Mouse (Mus musculus): Measurements from ENCODE around the gene Spred2. TPM values are rescaled to one million over a fixed set of nuclear protein-coding genes. Genes with fewer than 3 reads are reported as not detected.

Gene Spred2
- polyA plus RNA-seq, 1 experiment from 2014 or later: 8.5 TPM

DNA sequence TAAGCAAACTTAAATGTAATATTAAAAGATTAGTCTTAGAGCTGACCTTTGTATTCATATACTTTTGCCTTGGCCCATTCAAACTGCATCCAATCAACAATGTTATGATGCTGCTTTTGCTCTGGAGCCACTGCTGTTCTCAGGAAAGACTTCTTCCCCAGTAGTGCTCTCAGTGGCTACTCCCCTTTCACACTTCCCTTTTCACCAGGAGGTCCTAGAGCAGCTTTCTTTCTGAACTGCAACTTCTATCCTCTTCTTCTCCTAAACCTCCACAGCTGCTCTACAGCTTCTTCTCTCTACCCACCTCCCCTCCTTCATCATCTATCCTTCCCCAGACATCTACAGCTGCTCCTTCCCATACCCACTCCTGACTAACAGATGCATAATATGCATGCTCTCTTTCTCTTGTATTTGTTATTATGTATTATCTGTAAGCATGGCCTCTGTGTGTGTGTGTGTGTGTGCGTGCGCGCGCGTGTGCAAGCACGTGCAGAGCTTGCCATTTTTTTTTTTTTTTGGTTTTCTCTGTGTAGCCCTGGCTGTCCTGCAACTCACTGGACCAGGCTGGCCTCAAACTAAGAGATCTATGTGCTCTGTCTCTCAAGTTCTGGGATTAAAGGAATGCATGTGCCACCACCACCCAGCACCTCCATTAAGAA is 144.3 kb downstream of the Spred2 start:
- H3K9me3 ChIP-seq (replicated peaks; ENCODE audit: low read length): no peaks in the 10 kb centered on the region
- no peak overlapping the region for H3K4me3 ChIP-seq (replicated peaks; ENCODE audit: low read depth, low read length)
- no peak for TF ChIP-seq CTCF (IDR thresholded peaks at IDR 0.05; ENCODE audit: low read depth)
- H3K27ac ChIP-seq: no peak overlapping the region
- H3K4me1 ChIP-seq (replicated peaks; ENCODE audit: insufficient read depth, low read length): no peaks in the 10 kb centered on the region
- no peak overlapping the region for H3K4me2 ChIP-seq (ENCODE audit: low read length)
- H3K36me3 ChIP-seq (ENCODE audit: insufficient read depth, low read length): peaks cover 19% of the 10 kb centered on the region
- no peaks in the 10 kb centered on the region for H3K27me3 ChIP-seq (ENCODE audit: insufficient read depth, low read length)
- DNase-seq (ENCODE audit: low spot score): no peak
- WGBS: 94% methylated on average over 6 of the region's 6 CpGs
- no peak for ATAC-seq (replicated peaks; ENCODE audit: low FRiP score, low read depth)
- H3K9ac ChIP-seq (ENCODE audit: low read depth, low read length): no peak overlapping the region

DNA sequence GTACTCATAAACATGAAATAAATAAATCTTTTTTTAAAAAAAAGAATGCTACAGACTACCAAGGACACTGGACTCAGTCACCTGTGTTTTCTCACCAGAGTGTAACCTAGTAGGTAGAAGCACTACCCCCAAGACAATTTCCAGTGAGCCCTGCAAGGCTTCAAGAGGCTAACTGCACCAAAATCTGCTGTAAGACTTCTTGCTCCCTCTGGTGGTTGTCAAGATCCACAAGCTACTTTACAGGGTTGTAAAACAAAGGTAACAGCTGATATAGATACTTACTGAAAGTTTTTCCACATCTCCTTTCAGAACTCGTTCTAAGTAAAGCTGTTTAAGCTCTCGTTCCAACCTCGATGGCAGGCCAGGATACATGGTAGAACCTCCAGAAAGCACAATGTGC is 148.0 kb downstream of the Spred2 start:
- Histone ChIP-seq H3K4me1 (replicated peaks; ENCODE audit: insufficient read depth, low read length) (no peaks in the 10 kb centered on the region), H3K27ac (no peak overlapping the region), H3K36me3 (ENCODE audit: insufficient read depth, low read length) (peaks cover 23% of the 10 kb centered on the region), H3K9me3 (replicated peaks; ENCODE audit: low read length) (no peaks in the 10 kb centered on the region), H3K4me3 (replicated peaks; ENCODE audit: low read depth, low read length) (no peak overlapping the region), H3K27me3 (ENCODE audit: insufficient read depth, low read length) (no peaks in the 10 kb centered on the region), H3K9ac (ENCODE audit: low read depth, low read length) (no peak overlapping the region), H3K4me2 (ENCODE audit: low read length) (no peak overlapping the region)
- 59% methylated on average over 3 of the region's 3 CpGs for WGBS
- DNase-seq (ENCODE audit: low spot score): peak; percentile 87
- no peak for ATAC-seq (replicated peaks; ENCODE audit: low FRiP score, low read depth)
- TF ChIP-seq CTCF (IDR thresholded peaks at IDR 0.05; ENCODE audit: low read depth): peak; percentile 81

DNA sequence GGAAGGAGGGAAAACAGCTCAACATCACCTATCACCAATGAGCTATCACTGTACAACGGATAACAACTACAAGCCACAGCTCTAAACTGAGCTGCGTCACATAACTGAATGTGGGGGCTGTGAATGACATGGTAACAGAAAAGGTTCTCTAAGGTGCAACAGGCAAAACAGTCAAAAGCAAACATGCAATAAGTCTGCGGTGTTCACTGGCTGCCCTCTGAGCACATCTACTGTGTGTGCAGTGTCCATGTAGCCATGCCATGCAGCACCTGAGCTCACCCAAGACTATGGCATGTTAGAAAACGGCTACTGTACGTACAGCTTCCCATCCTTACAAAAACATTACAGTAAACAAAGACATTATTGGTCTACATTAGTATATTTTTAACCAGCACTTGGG is 148.7 kb downstream of the Spred2 start:
- Histone ChIP-seq H3K9me3 (replicated peaks; ENCODE audit: low read length) (no peaks in the 10 kb centered on the region), H3K4me3 (replicated peaks; ENCODE audit: low read depth, low read length) (no peak overlapping the region), H3K9ac (ENCODE audit: low read depth, low read length) (no peak overlapping the region), H3K4me1 (replicated peaks; ENCODE audit: insufficient read depth, low read length) (no peaks in the 10 kb centered on the region), H3K36me3 (ENCODE audit: insufficient read depth, low read length) (peaks cover 25% of the 10 kb centered on the region), H3K4me2 (ENCODE audit: low read length) (no peak overlapping the region), H3K27ac (no peak overlapping the region), H3K27me3 (ENCODE audit: insufficient read depth, low read length) (no peaks in the 10 kb centered on the region)
- ATAC-seq (replicated peaks; ENCODE audit: low FRiP score, low read depth) (no peak), DNase-seq (ENCODE audit: low spot score) (no peak)
- WGBS: 94% methylated on average over 5 of the region's 5 CpGs
- TF ChIP-seq CTCF (IDR thresholded peaks at IDR 0.05; ENCODE audit: low read depth): no peak

Other genes with a start within 250 kb of the Spred2 start
- gene Actr2, start 188.5 kb downstream of the Spred2 start, polyA plus RNA-seq (2015; fragmentation: Nextera tagmentation; extraction: Ambion mirVana): 103 and 111 TPM in 2 replicates